Mouse (Mus musculus) gonadal fat pad, adult 2 months (tissue): Measurements from ENCODE around the gene Ttll5. TPM values are rescaled to one million over a fixed set of nuclear protein-coding genes. Genes with fewer than 3 reads are reported as not detected.

ENCODE experiments used
- DNase-seq: peaks from one replicate; pipeline ENCODE4 v3.0.0-alpha.2; 2012; ENCODE audit warnings: low read depth
- polyA plus RNA-seq: library from polyadenylated mRNA; depleted of rRNA; stranded (reverse); fragments of >200 nt; gene quantifications from 2 replicates; pipeline ENCODE4 v1.2.3, GENCODE M21; 2012

The Ttll5 gene
- polyA plus RNA-seq, 1 experiment = 10.1 TPM

DNA sequence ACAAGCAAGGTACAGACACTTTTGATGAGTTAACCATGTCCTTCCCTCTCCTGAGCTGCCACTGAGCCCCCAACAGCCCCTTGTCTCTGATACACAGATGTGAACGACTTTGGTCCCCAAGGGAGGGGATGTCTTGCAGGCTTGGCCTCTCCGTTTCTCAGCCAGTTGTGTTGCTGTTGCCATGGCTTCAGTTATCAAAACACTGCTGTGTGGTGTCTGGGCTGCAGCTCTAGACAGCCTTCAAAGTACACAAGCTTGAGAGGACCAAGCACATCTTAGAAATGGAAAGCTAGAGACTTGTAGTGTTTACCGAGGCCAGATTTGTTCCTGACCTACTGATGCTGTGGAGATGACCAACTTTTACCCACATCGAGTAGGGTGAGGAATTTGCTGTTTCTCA lies 102.4 kb downstream of the Ttll5 start:
- DNase-seq = no peak

DNA sequence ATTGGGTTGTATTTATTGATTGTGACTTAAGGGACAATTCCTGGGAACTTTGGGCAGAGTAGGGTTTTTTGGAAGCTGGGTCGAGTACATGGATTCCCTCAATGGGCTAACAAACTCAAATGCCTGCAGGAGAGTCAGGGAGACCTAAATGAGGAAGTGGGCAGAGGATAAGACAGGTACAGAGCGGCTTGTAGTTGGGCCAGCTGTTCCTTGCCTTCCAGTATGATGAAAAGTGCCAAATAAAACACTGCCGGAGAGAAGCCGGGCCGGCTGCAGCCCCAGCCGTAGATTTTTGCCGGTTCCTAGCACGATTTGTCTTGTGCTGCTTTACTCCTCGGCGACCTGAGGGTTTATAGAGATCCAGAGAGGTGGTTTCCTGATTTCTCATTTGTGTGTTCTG lies 104.1 kb downstream of the Ttll5 start:
- no peak for DNase-seq

DNA sequence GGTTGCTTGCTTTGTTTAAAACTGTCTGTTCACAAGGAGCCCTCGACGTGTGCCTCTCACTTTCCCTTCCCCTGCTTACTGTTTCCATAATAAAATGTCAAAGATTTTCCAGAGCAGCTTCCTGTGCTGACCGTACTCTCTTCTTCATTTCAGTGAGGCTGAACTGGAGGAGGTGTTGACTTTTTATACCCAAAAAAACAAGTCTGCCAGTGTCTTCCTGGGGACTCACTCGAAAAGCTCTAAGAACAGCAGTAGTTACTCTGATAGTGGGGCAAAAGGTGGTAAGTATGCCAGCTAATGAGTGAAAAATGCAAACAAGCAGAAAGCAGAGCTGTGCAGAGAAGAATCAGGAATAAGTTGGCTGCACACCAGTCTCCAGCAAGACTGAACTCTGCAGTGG lies 105.3 kb downstream of the Ttll5 start:
- no peak for DNase-seq

DNA sequence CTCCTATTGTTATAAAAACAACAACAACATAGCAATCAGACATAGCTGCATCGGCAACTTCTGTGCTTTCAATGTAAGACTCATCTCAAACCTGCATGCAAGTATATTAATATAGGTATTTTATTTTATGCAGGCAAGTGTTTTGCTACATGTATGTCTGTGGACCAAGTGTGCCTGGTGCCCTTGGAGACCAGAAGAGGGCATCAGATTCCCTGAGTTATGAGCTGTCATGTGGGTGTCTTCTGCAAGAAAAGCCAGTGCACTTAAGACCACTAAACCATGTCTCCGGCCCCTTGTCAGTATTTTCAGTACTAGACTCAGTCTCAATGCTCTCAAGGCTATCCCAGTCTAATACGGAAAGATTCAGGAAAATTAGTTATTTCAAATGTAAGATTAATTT lies 106.3 kb downstream of the Ttll5 start:
- no peak for DNase-seq

DNA sequence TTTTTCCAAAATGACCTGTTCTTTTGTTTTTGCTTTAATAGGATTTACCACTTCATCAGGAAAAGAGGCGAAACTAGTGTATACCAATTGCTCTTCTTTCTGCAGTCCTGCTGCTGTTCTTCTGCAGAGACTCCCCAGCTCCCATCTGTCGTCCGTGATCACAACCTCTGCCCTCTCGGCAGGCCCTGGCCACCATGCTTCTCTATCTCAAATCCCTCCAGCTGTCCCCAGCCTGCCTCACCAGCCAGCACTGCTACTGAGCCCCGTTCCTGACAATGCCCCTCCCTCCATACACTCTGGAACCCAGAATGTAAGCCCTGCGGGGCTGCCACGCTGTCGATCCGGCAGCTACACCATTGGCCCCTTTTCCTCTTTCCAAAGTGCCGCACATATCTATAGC lies 108.8 kb downstream of the Ttll5 start:
- no peak for DNase-seq

DNA sequence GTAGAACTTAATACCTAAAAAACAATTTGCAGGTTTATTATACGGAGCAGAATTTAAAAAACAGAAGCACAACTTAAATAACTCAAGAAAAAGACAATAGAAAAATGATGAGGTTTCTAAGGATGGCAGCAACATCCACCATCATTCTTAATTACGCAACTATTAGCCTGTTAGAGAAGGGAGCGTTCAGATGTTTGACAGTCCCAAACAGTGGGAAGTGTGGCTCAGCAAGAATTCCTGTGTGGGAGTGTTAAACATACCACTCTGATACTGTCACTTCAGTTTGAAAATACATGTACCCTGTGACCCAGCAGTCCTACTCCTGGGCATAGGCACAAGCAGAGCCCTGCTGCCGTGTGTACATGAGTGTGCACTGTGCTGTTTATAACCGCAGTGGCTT lies 112.9 kb downstream of the Ttll5 start:
- no peak for DNase-seq

DNA sequence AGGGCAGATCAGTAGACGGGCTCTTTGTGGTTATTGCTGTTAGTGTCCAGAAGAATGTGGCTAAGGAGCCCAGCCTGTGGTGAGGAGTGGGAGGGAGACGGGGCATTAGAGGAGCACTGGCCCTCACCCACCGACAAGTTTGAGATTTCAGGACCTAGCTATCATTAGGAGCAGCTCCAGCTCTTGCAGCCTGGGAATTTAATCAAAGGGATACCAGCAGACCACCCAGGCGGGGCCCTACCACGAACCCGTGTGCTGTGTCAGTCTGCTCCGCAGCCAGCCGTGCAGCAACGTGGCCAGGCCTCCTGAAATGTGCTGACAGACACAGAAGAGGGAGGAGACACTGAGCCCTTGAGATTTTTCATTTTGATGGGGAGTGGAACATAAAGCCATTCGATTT lies 119.0 kb downstream of the Ttll5 start:
- DNase-seq = no peak

DNA sequence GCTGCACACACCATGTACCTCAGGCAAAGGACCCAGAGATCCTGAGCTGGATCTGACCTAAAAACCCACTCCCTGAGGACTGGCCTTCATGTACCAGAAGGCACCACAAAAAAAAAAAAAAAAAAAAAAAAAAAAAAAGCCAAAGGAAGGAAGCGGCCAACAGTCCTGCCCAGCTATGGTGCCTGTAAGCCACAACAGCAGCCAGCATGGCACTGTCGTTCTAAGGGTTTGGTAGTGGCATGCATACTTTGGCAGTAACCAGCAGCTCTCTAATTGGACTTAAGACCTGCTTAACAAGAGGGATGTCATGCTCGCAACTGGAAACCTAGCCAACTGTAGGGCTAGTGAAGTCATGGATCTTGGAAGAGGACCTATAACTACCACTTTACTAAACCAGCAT lies 120.0 kb downstream of the Ttll5 start:
- no peak for DNase-seq

DNA sequence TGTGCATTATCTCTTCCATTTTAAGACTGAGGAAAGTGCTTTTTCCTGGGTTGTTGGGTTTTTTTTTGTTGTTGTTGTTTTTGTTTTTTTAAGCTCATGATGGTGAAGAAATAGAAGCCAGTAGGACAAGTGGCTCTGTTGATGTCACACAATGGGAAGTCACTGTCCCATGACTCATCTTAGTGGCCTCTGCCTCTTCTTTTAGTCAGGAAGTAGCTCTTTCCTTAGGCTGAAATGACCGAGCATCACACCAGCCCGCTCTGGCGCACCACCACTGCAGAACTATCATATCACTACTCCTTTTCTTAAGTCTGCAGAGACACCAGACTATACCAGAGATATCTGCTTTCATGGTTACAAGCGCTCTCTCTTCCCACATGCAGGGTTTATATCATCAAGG lies 122.7 kb downstream of the Ttll5 start:
- DNase-seq = no peak

DNA sequence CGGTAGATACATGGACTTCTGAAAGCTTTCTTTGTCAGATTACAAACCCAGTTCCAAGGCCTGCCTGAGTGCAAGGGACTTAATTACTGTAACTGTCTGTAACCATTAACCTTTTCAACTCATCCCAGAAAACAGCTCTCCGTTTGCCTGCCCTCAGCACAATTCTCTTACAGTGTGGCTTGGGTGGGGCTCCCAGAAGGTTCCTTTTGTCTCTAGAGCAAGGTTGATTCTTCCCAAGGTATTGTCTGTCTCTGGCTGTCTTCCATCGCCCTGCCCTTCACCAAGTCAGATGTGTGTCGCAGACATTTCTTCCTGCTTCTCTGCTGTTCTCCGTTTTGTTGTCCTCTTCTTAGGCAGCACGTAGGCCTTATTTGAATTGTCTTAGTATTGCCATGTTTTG lies 125.2 kb downstream of the Ttll5 start:
- DNase-seq = no peak

DNA sequence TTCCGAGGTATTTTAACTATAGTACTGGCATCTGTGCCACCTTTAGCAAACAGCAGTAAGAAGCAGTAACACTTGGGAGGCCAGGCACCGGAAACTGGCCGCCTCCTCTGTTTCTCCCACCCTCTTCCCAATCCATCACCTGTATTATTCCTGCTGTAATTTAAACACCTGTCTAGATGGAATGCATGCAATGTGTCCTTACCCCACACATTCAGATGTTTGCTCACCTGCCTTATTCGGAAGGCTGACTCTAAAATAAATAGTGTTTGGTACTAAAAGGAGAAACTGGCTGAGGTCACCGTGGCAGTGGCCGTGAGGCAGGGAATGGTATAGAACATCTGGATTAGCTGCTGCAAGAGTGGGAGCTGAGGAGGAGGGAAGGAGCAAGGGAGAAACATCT lies 125.9 kb downstream of the Ttll5 start:
- DNase-seq = no peak

DNA sequence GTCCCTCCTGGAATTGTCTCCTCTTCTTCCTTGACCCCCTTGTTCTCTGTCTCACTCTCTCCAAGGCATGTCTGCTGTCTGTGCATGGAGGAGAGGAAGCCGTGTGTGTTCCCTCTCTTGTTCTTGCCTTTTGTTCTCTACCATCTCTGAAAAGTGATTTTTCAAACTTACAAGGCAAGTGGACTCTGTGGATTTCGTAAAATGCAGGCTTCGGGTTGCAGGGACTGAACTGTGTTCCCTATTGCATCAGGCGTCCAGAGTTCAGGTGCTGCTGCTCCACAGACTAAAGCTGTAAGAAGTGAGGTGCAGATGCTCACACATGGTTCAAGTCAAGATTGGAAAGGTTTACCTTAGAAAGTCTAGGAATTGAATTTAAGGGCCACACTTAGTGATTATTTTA lies 126.6 kb downstream of the Ttll5 start:
- DNase-seq = no peak

DNA sequence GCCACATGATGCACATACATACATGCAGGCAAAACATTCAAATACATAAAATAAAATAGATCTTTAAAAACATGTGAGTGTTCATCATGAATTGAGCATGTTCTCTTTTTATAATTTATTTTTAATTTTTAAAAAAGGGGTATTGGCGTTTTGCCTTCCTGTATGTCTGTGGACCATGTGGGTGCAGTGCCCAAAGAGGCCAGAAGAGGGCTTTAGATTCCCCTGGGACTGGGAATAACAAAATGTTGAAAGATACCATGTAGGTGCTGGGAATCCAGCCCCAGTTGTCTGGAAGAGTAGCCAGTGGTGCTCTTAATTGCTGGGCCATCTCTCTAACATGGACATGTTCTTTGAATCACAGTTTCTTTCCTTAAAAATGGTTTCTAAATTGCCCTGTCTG lies 127.4 kb downstream of the Ttll5 start:
- DNase-seq = no peak

DNA sequence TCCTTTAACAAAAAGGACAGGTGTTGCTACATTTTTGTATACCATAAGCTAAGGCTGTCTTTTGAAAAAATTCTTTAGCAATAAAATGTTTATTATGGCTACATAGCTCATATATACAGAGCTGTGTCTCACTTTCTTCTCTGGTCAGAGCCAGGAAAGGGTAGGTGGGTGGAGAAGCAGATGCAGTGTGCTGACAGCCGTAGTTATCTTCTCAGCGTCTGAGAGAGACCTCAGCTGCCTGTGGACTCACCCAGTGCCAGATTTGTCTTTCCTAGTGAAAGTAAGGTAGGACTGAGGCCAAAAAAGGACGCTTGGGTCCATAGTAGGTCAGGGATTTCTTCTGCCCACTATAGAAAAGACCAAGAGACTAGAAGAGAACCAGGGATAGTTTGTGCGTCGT lies 127.9 kb downstream of the Ttll5 start:
- no peak for DNase-seq

DNA sequence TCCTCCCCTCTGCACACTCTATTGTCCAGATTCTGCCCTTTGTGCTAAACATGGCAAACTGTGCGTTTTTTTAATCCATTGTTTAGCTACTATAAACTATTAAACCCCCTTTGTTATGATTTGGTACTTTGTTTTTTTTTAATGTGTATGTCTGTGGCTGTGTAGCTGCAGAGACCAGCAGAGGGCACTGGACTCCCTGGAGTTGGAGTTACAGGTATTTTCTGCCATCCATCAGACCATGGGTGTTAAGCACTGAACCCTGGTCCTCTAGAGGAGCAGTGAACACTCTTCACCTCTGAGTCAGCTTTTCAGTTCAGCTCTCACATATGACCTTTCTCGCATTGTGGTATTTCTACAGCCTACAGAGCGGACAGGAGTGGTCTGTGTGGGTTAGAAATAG lies 129.7 kb downstream of the Ttll5 start:
- no peak for DNase-seq

DNA sequence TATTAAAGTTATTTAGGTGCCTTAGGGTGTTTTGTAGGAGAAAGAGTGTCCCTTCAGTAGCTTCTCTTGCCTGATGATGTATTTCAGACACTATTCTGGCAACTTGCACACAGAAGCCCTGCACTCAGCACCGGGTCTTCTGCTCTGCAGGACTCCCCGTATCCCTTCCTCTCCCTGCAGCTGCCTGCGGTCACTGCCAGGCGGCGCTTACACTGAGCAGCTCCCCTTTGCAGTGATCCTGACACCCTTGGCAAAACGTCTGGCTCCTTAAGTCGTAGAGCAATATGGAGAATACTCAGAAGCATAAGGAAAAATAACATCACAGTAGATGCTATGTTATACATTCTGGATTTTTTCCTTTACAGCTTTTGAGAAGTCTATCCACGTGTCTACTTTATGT lies 130.6 kb downstream of the Ttll5 start:
- DNase-seq = no peak

DNA sequence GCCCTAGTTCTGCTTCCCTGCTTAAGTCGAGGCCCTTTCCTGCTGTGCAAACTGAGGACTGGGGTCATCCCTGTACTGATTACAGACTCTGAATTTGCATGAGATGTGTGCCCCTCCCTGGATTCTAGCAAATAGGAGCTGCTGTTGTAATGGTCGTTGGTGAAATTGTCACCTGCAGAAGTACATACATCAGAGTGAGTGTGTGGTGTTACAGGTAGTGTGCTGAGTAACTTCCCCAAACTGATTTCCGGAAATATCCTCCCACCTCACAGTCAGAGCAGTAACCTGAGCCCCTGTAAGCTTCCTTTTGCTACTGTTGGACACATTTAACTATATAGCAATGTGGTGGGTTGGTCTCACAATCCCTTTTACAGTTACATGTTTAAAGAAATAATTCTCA lies 131.2 kb downstream of the Ttll5 start:
- DNase-seq = no peak

DNA sequence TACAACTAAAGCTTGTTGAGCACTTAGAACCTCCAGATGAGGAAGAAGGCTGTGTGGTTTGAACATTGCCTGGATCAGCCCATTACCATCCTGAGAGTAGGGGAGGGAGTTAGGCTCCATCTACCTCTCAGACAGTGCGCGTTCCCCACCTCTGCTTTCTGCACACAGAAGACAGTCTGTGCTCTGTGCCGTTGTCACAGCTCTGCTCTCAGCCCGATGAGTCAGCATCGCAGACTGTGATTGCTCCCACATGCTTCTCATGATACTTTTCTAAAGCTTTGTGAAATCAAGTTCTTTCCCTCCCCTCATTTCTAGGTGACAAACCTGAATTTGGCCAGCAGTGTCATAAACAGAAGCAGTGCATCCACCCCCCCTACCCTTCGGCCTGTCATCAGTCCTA lies 131.8 kb downstream of the Ttll5 start:
- no peak for DNase-seq

DNA sequence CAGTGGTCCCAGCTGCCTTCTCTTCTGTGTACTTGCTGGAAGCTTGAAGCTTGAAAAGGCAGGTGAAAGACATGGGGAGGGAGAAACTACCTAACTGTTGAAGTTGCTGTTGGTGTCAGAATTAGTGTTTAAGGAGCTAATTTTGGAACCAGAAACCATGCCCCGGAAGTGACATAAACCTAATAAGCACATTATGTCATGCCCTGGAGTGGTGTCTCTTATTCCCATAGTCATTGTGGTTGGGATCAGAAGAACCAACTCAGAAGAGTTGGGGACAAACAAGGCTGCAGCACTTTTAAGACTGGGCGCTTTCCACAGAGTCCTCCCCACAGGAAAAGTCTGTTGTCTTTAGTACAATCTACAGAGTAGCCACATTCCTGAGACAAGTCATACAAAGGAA lies 134.0 kb downstream of the Ttll5 start:
- DNase-seq = no peak

DNA sequence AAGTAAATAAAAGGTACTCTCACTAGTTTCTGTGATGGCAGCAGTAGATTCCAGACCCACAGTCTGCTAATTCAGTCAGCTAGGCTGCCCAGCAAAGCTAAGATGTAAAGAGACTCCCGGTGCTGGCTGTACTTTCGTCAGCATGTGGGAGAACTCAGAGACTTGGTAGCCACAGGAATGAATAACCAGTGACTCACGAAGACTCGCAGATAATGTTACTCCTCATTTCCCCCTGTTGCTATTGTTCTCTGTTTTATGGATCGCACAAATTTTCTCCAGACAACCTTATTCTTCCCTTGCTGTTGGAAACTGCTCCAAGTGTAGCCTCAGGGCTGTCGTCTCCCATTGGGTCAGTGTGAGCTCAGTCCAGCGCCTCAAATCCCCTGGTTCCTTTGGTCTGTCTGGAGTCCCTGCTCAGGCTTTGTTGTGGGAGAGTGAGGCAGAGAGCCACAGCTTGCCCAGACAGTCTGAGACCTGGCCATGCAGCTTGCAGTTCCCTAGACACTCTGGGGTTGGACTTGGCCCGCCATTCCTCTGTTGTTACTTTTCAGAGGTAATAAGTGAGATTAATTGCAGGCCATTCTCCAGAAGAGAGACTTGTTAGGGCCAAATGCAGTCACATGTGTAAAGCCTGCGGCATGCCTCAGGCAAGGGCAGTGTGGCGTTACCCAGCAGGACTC lies 135.5 kb downstream of the Ttll5 start:
- DNase-seq = no peak

DNA sequence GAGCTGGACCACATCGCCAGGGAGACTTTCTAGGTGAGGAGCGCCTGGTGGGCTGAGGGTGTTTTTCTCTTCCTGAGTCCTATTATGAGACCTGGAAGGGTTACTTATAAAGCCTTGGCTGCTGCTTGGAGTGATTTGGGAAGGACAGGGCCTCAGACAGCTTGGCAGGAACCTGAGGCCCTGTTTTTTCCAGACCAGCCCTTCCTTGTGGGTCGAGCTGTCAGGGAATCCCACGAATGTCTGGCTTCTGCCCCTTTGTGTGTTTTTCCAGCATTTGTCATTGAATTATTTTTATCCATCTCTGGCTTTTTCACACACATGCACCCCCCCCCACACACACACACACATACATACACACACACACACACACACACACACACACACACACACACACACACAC lies 136.2 kb downstream of the Ttll5 start:
- no peak for DNase-seq

DNA sequence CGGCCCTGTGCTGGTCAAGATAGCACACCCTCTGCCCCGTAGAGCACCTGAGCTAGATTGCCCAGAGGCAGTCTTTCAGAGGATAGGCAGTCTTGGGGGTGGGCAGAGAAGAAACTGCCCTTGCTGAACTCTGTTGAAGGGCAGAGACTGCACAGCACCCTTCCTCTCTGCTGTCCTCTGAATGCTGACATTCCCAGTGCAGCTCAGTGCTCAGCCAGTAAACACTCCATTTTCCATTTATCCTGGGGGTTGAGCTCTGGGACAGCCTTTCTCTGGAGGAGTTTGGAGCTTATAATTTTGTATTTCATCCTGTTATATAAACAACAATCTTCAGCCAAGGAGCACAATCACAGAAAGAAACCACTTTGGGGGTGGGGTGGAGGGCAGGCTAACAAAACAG lies 138.7 kb downstream of the Ttll5 start:
- DNase-seq = no peak

DNA sequence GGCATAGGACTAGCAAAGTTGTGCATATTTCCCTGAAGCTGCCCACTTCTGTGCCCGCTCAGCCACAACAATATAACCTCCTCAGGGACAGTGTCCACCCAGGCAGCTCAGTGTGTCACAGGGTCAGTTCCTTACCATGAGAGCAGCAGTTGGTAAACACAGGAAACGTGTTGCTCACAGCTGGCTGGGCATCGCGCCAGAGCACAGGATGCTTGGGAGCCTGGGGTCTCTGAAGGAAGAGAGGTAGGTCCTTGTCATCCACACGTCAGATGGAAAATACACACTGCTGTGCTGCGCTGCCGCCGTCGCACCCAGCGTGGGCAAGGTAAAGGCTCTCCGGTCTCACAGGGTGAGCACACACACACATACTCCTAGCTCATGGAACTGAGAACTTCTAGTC lies 139.2 kb downstream of the Ttll5 start:
- DNase-seq = no peak

DNA sequence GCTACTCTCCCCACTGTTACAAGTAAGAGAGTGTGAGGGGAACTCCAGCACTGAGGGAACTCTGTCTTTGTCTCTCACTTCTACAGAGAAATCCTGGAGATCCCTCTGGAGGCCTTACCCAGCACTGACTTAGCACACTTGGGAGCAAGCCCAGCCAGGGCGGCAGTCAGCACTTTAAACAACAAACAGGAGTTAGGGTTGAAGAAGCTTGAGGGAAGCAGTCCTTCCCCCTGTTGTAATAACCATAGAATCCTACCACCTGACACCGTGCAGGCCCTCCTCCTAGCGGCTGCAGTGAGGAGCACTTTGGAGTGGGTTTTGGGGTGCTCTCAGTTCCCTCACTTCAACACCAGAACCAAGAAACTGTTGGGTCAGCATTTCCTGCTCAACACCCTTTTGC lies 140.0 kb downstream of the Ttll5 start:
- DNase-seq = no peak

DNA sequence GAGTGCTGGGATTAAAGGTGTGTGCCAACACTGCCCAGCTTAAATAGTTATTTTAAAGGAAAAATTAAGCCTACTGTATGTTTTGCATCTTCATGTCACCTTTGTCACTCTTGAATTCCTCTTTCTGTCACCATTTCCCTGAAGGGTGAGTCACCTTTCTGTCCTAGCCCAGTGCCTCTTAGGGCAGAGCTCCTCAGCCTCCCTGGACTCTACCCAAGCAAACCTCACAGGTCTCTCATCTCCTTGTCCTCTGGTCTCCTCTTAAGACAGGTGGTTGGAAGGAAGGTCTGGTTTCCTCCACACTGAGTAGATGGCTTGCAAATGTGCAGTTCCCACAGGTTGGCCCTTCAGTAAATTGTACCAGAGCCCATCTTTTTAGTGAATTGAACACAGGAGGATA lies 143.4 kb downstream of the Ttll5 start:
- DNase-seq = no peak
